Mouse (Mus musculus) hindbrain, postnatal 0 days (tissue): ENCODE measurements around the gene Lrch4. TPM values are rescaled to one million over a fixed set of nuclear protein-coding genes. Genes with fewer than 3 reads are reported as not detected.
A peak's percentile ranks its signal among the peaks of the same experiment; 100 is the strongest.

Source experiments
- ATAC-seq: fragments of 200-750 bp; cut with Nextera tagmentation; 2 replicates; pipeline ENCODE4 v1.8.0; 2017; ENCODE audit warnings: mild to moderate bottlenecking, moderate TSS enrichment, moderate library complexity
- DNase-seq: peaks from one replicate; pipeline ENCODE4 v3.0.0-alpha.2; 2015; ENCODE audit warnings: low spot score
- H3K27ac ChIP-seq: fragments of 300-500 bp; sonication (generic); 2 replicates; pipeline ENCODE4 v1.5.1; 2014; ENCODE audit warnings: mild to moderate bottlenecking
- H3K27me3 ChIP-seq: fragments of 300-500 bp; sonication (generic); 2 replicates; pipeline ENCODE4 v1.6.1; 2014; ENCODE audit warnings: low read length, mixed read lengths; ENCODE audit not compliant: insufficient read depth
- H3K36me3 ChIP-seq: fragments of 300-500 bp; sonication (generic); 2 replicates; pipeline ENCODE4 v1.6.1; 2014; ENCODE audit warnings: low read length, mixed read lengths; ENCODE audit not compliant: insufficient read depth
- H3K4me1 ChIP-seq: fragments of 300-500 bp; sonication (generic); 2 replicates; pipeline ENCODE4 v1.6.1; 2014; ENCODE audit warnings: antibody characterized with exemption, low read length, mixed read lengths; ENCODE audit not compliant: insufficient read depth
- H3K4me2 ChIP-seq: fragments of 300-500 bp; sonication (generic); 2 replicates; pipeline ENCODE4 v1.6.1; 2014; ENCODE audit warnings: low read depth, mild to moderate bottlenecking, low read length, moderate library complexity, mixed read lengths
- H3K4me3 ChIP-seq: fragments of 300-500 bp; sonication (generic); 2 replicates; pipeline ENCODE4 v1.5.1; 2014; ENCODE audit warnings: low read length
- H3K9ac ChIP-seq: fragments of 300-500 bp; sonication (generic); replicated peaks from 2 replicates; pipeline ENCODE4 v1.6.1; 2014; ENCODE audit warnings: mild to moderate bottlenecking, low read length, moderate library complexity, mixed read lengths
- H3K9me3 ChIP-seq: fragments of 300-500 bp; sonication (generic); 2 replicates; pipeline ENCODE4 v1.6.1; 2016; ENCODE audit warnings: low read length, mixed read lengths
- CTCF ChIP-seq: IDR thresholded peaks from 2 replicates; pipeline ENCODE4 v1.5.1; 2016; ENCODE audit warnings: antibody characterized with exemption, control low read depth, low read depth
- WGBS: fragments of 180-500 bp; shearing (Covaris S2); extraction: QIAGEN DNeasy Blood & Tissue Kit; methylation state at CpG from one replicate; pipeline ENCODE4 v1.1.7; 2014; 5-methylcytosine and 5-hydroxymethylcytosine counted together
- polyA plus RNA-seq: library from polyadenylated mRNA; unstranded; fragments of >200 nt; fragmentation: Nextera tagmentation; extraction: Ambion mirVana; gene quantifications from 2 replicates; pipeline ENCODE4 v1.2.1, GENCODE M21; 2015
- total RNA-seq: library from RNA; depleted of rRNA; stranded (reverse); fragments of >200 nt; gene quantifications from 2 replicates; pipeline ENCODE4 v1.2.3, GENCODE M21; 2014

The Lrch4 gene
- total and polyA plus RNA-seq, 2 experiments from 2014 or later = 9.6 to 12.3 TPM

DNA sequence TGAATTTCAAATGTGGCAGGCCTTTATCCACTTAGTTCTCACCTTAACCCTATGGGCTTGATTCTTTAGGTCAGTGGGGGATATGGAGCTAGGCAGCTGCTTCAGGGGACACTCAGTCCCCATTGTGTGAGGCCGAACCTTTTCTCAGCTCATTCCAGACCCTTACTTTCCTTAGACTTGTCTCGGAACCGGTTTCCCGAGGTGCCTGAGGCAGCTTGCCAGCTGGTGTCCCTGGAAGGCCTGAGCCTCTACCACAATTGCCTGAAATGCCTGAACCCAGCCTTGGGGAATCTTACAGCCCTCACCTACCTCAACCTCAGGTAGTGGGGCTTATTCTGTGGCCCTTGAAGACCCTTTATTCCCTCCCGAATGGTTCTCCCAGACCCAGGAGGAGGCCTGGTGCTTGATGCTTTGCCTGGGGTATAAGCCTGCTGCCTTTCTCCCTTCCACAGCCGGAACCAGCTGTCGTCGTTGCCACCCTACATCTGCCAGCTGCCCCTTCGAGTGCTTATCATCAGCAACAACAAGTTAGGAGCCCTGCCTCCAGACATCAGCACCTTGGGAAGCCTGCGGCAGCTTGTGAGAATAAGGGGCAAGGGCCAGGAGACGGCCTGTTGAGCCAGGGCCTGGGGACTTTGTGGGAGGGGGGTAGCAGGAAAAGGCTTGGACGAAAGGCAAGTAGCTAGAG lies 4.6 kb downstream of the Lrch4 start:
- peaks cover 18% of the 10 kb centered on the region for H3K4me1 ChIP-seq
- no peak for DNase-seq
- H3K4me3 ChIP-seq = no peak overlapping the region
- H3K27me3 ChIP-seq = no peaks in the 10 kb centered on the region
- 66% methylated on average over 12 of the region's 12 CpGs for WGBS
- H3K9me3 ChIP-seq = no peaks in the 10 kb centered on the region
- TF ChIP-seq CTCF = no peak
- no peak overlapping the region for H3K9ac ChIP-seq
- no peak overlapping the region for H3K27ac ChIP-seq
- peaks cover 34% of the 10 kb centered on the region for H3K36me3 ChIP-seq
- ATAC-seq = no peak
- H3K4me2 ChIP-seq = no peak overlapping the region

DNA sequence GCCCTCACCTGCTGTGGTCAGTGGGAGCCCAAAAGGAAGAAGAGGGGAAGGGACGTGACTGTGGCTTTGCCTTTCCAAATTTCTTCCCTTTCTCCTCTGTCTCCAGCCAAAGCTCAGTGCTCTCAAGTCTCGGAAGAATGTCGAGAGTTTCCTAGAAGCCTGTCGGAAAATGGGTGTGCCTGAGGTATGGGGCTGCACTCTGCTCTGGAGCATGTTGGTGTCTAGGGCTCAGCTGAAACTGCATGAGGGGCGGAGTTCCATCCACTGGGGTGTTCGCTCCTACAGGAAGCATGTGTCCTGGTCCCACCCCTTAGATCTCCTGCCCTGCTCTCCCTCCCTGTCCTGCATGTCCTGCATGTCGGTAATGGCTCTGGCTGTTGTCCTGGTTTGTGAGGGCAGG lies 10.6 kb downstream of the Lrch4 start:
- no peaks in the 10 kb centered on the region for H3K9me3 ChIP-seq
- H3K9ac ChIP-seq = no peak overlapping the region
- ATAC-seq = no peak
- H3K36me3 ChIP-seq = peaks cover 43% of the 10 kb centered on the region; the same call in 1 of the 2 replicates
- H3K27ac ChIP-seq = no peak overlapping the region
- H3K4me1 ChIP-seq = no peaks in the 10 kb centered on the region
- no peak for DNase-seq
- no peak for TF ChIP-seq CTCF
- no peak overlapping the region for H3K4me3 ChIP-seq
- H3K4me2 ChIP-seq = no peak overlapping the region
- 82% methylated on average over 7 of the region's 7 CpGs for WGBS
- no peaks in the 10 kb centered on the region; the same call in 1 of the 2 replicates for H3K27me3 ChIP-seq

DNA sequence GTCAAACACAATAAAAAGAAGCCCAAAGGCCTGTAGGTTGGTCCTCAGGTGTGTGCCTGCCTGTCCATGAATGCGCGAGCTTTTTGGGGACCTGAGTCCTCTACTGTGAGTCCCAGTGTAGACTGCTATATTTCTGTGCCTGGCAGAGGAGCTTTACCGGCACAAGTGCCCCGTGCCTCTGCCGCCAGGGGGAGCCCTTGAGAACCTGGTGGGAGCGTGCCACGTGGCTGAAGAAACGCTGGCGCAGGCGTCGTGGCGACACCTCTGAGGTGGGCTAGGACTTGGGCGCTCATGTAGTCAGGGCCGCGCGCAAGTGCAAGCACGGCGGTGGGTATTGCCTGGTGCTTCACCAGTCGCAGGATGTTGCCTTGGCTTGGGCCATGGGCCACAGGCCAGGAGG lies 12.1 kb downstream of the Lrch4 start, which contains the start of gene Sap25:
TSS of gene Sap25 (plus strand) at position 281 of the 400 bp plus-strand sequence.
- Histone ChIP-seq H3K36me3 (peaks cover 33% of the 10 kb centered on the region; the same call in 1 of the 2 replicates), H3K4me3 (no peak within 1 kb of the TSS), H3K27ac (no peak within 1 kb of the TSS), H3K4me2 (no peak within 1 kb of the TSS), H3K9ac (no peak within 1 kb of the TSS), H3K27me3 (peaks cover 13% of the 10 kb centered on the region), H3K9me3 (no peaks in the 10 kb centered on the region), H3K4me1 (peaks cover 5% of the 10 kb centered on the region; the same call in 1 of the 2 replicates)
- 88% methylated on average over 19 of the region's 19 CpGs for WGBS
- TF ChIP-seq CTCF = peak; percentile 42
- ATAC-seq = no peak
- no peak for DNase-seq

DNA sequence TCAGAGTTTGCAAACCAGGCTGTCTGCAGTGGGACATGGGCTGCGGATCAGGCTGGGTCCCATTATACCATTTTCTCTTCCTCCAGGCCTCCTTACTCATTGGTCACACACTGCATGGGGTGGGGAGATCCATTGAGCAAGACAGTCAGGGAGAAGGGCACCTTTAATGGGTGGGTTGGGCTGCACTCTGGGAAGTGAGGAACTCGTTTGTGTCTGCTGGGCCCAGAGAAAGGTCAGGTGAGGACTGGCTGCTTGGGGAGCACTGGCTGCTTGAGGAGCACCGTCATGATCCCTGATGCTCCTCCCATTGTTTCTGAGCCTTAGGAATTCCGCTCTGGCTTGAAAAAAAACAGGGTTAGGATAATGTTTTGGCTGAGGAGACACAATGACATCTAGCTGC lies 14.0 kb downstream of the Lrch4 start:
- Histone ChIP-seq H3K4me3 (no peak overlapping the region), H3K36me3 (peaks cover 18% of the 10 kb centered on the region; the same call in 1 of the 2 replicates), H3K27me3 (peaks cover 17% of the 10 kb centered on the region), H3K27ac (no peak overlapping the region), H3K4me1 (peaks cover 5% of the 10 kb centered on the region; the same call in 1 of the 2 replicates), H3K4me2 (no peak overlapping the region), H3K9me3 (no peaks in the 10 kb centered on the region), H3K9ac (no peak overlapping the region)
- no peak for ATAC-seq
- TF ChIP-seq CTCF = no peak
- 47% methylated on average over 4 of the region's 4 CpGs for WGBS
- no peak for DNase-seq

DNA sequence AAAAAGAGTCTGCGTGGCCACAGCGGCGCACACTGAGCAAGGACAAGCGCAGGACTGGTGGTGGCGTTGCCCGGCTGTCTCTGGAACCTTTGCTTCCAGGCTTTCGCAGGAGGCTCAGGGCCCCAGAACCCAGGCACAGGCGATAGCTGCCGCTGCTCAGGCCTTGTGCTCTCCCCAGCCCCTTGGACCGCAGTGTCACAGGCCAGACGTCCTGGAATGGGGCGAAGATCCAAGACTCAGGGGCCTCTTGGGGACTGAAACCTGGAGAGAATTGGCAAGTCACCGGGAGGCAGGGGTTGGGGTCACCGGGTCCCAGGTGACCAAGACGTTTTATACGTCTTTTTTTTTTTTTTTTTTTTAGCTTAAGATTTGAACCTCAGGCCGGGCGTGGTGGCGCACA lies 15.6 kb downstream of the Lrch4 start:
- TF ChIP-seq CTCF = no peak
- DNase-seq (no peak), ATAC-seq (no peak)
- Histone ChIP-seq H3K27ac (no peak overlapping the region), H3K27me3 (peaks cover 17% of the 10 kb centered on the region), H3K9me3 (no peaks in the 10 kb centered on the region), H3K36me3 (peaks cover 11% of the 10 kb centered on the region; the same call in 1 of the 2 replicates), H3K4me3 (no peak overlapping the region), H3K4me2 (peak overlapping the region; percentile 43; the same call in 1 of the 2 replicates), H3K9ac (no peak overlapping the region), H3K4me1 (peaks cover 5% of the 10 kb centered on the region; the same call in 1 of the 2 replicates)
- 39% methylated on average over 19 of the region's 19 CpGs for WGBS

DNA sequence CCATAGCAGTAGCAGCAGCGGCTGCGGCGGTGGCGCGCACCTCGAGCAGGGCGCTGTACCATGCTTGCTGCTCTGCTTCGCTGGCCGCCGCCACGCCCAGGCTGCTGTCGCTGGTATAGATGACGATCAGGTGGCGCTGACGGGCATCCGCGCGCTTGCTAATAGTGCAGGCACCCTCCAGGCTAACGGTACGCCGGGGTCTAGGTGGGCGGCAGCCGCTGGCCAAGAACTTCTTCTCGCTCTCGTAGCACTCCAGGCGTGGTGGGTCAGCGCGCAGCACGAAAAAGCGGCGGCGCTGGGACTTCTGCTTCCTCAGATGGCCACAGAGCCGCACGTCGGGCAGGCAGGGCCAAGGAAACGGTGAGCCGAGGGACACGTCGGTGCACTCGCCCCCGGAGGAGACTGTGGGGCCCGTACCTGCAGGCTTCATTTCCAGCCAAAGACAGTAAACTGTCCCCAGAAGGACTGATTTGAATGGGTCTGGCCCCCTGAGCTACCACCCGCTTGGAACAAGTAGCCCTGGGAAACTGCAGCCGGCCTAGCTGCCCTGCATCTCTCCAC lies 16.2 kb downstream of the Lrch4 start:
- peaks cover 17% of the 10 kb centered on the region for H3K27me3 ChIP-seq
- H3K4me2 ChIP-seq = peak overlapping the region; percentile 43
- H3K4me1 ChIP-seq = peaks cover 5% of the 10 kb centered on the region; the same call in 1 of the 2 replicates
- ATAC-seq (no peak), DNase-seq (peak; percentile 28)
- no peak overlapping the region for H3K9ac ChIP-seq
- no peaks in the 10 kb centered on the region for H3K9me3 ChIP-seq
- H3K4me3 ChIP-seq = peak overlapping the region; percentile 18; the same call in 1 of the 2 replicates
- peaks cover 4% of the 10 kb centered on the region; the same call in 1 of the 2 replicates for H3K36me3 ChIP-seq
- H3K27ac ChIP-seq = no peak overlapping the region
- no peak for TF ChIP-seq CTCF
- WGBS = 4% methylated on average over 44 of the region's 44 CpGs
